Mouse (Mus musculus) left cerebral cortex, adult 2 months (tissue): ENCODE results near the gene Tnfrsf8. TPM values are rescaled to one million over a fixed set of nuclear protein-coding genes. Genes with fewer than 3 reads are reported as not detected.

ENCODE experiments used
- DNase-seq, 2 experiments: peaks; one replicate each; pipeline ENCODE4 v3.0.0; 2021 to 2022; ENCODE audit warnings: low spot score in 2 of 2, mixed read lengths in 1 of 2; ENCODE audit errors: extremely low spot score in 1 of 2
- H3K27ac ChIP-seq: fragments of 200-600 bp; 2 replicates; pipeline ENCODE4 v1.8.1; 2022
- H3K4me3 ChIP-seq: fragments of 200-600 bp; 2 replicates; pipeline ENCODE4 v1.8.1; 2022
- CTCF ChIP-seq: fragments of 200-600 bp; IDR thresholded peaks from 2 replicates; pipeline ENCODE4 v1.8.1; 2022; ENCODE audit warnings: antibody characterized with exemption, mild to moderate bottlenecking, moderate library complexity
- intact Hi-C: fragments of 180-260 bp; cut with DNase I; formaldehyde crosslinking; loops from one replicate; pipeline ENCODE4 v1.15.1; 2025
- total RNA-seq, 2 experiments: library from RNA; stranded (reverse); gene quantifications; 2 replicates each; pipeline ENCODE4 v1.2.3; 2021

Gene Tnfrsf8
- total RNA-seq, 2 experiments from 2014 or later: 0.91 to 1.5 TPM

- intact Hi-C loops: no loop called here
- Histone ChIP-seq H3K27ac (no peak overlapping the region), H3K4me3 (no peak overlapping the region)
- DNase-seq: peak in 1 of 2 experiments; percentile 32
- peak; percentile 54 for TF ChIP-seq CTCF
Measured at GRCm38 (mm10) chr4:145219240-145219985, 95.6 kb downstream of the Tnfrsf8 start.

- no peak overlapping the region for H3K4me3 ChIP-seq
- no peak for DNase-seq
- TF ChIP-seq CTCF: no peak
- intact Hi-C loops: no loop called here
- H3K27ac ChIP-seq: no peak overlapping the region
Measured at GRCm38 (mm10) chr4:145217837-145218236, 97.1 kb downstream of the Tnfrsf8 start.

Other genes starting within 250 kb of the Tnfrsf8 start
- gene Vps13d, start 120.2 kb downstream of the Tnfrsf8 start, total RNA-seq: 10 to 100 TPM; 63.2 to 64.4 TPM
- gene Tnfrsf1b, start 68.3 kb downstream of the Tnfrsf8 start, total RNA-seq: 1 to 10 TPM; 2.9 to 3.1 TPM
- gene Zfp990, start 195.6 kb upstream of the Tnfrsf8 start, total RNA-seq: under 1 TPM; 0.14 to 0.26 TPM